In genomic region chr6:98690133-98690532, GRCm38 (mm10) we compare ENCODE assay signal across 15 mouse cellular contexts.
DNase-seq lines count a peak whose midpoint lies in the region.
"Had no signal": no experiment of that assay in that cellular context is flagged by ENCODE, and none has a peak within 500 bp of the region (broad histone marks: within the 10 kb centered on the region; RNA-seq: fewer than 3 reads in every experiment).

No protein-coding gene starts in this region.

- peak; percentile 68 for DNase-seq in embryo, embryonic 10 days (ENCODE audit: low spot score)
- peak; percentile 60 for DNase-seq in embryo, embryonic 10.5 days (ENCODE audit: low spot score)
- DNase-seq in embryo, embryonic 9.5 days (ENCODE audit: extremely low spot score), result peak; percentile 42
- DNase-seq in mesoderm, embryonic 11.5 days (ENCODE audit: low read depth, low spot score), result peak; percentile 54
- no peak for DNase-seq in left cerebral cortex, adult 8-10 months (ENCODE audit: low spot score in 2 of 2)
- DNase-seq in adrenal gland, postnatal 25 days, result no peak
- no peak for DNase-seq in T-cell, adult 2 months (ENCODE audit: low spot score)
- DNase-seq: adrenal gland, adult 8-10 months; adrenal gland, postnatal 14 days; cerebellum, adult 11 months; cerebellum, adult 18-20 months; cerebellum, adult 8-10 months; cerebellum, adult 9-11 months; cerebellum, postnatal 14 days; cerebellum, postnatal 36 days had no signal

Comparison
In these comparisons a context has a peak if more than half of its experiments do, and no peak if none do; other contexts are left out.
1. DNase-seq: peak in embryo, embryonic 10 days (single experiment), embryo, embryonic 10.5 days (single experiment), embryo, embryonic 9.5 days (single experiment) and mesoderm, embryonic 11.5 days (single experiment); none in left cerebral cortex, adult 8-10 months (0 of 2), adrenal gland, postnatal 25 days (single experiment) and T-cell, adult 2 months (single experiment).